In genomic region chr5:64864699-64865108, GRCm38 (mm10) we compare ENCODE assay signal across 8 mouse cellular contexts.
DNase-seq lines count a peak whose midpoint lies in the region; ATAC-seq lines count a peak whose summit lies in the region.

No protein-coding gene starts in this region.

- no peak overlapping the region for H3K9ac ChIP-seq in forebrain, embryonic 13.5 days

- DNase-seq in 3T3-L1 (ENCODE audit: low read depth, low spot score), result peak; percentile 67
- DNase-seq in heart, adult 8-10 months (ENCODE audit: low spot score), result peak; percentile 47
- DNase-seq in kidney, postnatal 4 days, result peak; percentile 30 to 45
- DNase-seq in cerebellum, postnatal 10 days, result no peak
- no peak for DNase-seq in layer of hippocampus, postnatal 25 days (ENCODE audit: extremely low spot score in 1 of 2, low spot score in 1 of 2)

- ATAC-seq in CD4-positive, CD25-positive, alpha-beta regulatory T cell, adult 4 months, result peak; percentile 37
- peak; percentile 85 for ATAC-seq in megakaryocyte progenitor cell, adult 5-6 weeks (replicated peaks; ENCODE audit: poor library complexity)
- ATAC-seq in forebrain, embryonic 13.5 days, result no peak

- H3K27me3 ChIP-seq in forebrain, embryonic 13.5 days, result no peaks in the 10 kb centered on the region

- H3K36me3 ChIP-seq in forebrain, embryonic 13.5 days (ENCODE audit: poor library complexity, severe bottlenecking), result no peaks in the 10 kb centered on the region

- H3K27ac ChIP-seq in forebrain, embryonic 13.5 days, result no peak overlapping the region

- H3K4me2 ChIP-seq in forebrain, embryonic 13.5 days, result no peak overlapping the region

- peaks cover 22% of the 10 kb centered on the region for H3K4me1 ChIP-seq in forebrain, embryonic 13.5 days

- H3K4me3 ChIP-seq in forebrain, embryonic 13.5 days, result no peak overlapping the region

- 79% methylated on average over 4 of the region's 4 CpGs for WGBS in forebrain, embryonic 13.5 days

- H3K9me3 ChIP-seq in forebrain, embryonic 13.5 days (replicated peaks), result 0 out of 2 replicates have a peak, but pooled peaks cover 3% of the 10 kb centered on the region

Comparison
In these comparisons a context has a peak if more than half of its experiments do, and no peak if none do; other contexts are left out.
1. DNase-seq: peak in 3T3-L1 (single experiment), heart, adult 8-10 months (single experiment) and kidney, postnatal 4 days (2 of 2); none in cerebellum, postnatal 10 days (0 of 2) and layer of hippocampus, postnatal 25 days (0 of 2).